Mouse (Mus musculus) neural tube, embryonic 14.5 days (tissue): ENCODE measurements at regions not wholly inside any gene's neighbourhood (a gene's known extent, or its start where the extent isn't known, plus 50 kb on each side); places are given as distances from the start of the nearest gene placed in this dataset. TPM values are rescaled to one million over a fixed set of nuclear protein-coding genes. Genes with fewer than 3 reads are reported as not detected.

Experiments
- ATAC-seq: fragments of 200-750 bp; cut with Nextera tagmentation; 2 replicates; pipeline ENCODE4 v1.8.0; 2017; ENCODE audit warnings: low read depth, mild to moderate bottlenecking, moderate TSS enrichment, moderate library complexity
- H3K27ac ChIP-seq: fragments of 300-500 bp; sonication (generic); 2 replicates; pipeline ENCODE4 v1.5.1; 2014; ENCODE audit warnings: low read depth, mild to moderate bottlenecking, control low read depth, low read length, moderate library complexity, mixed read lengths
- H3K27me3 ChIP-seq: fragments of 300-500 bp; sonication (generic); 2 replicates; pipeline ENCODE4 v1.6.1; 2014; ENCODE audit warnings: low read length; ENCODE audit not compliant: control insufficient read depth, insufficient read depth
- H3K36me3 ChIP-seq: fragments of 300-500 bp; sonication (generic); 2 replicates; pipeline ENCODE4 v1.6.1; 2014; ENCODE audit warnings: low read length, mixed read lengths; ENCODE audit not compliant: control insufficient read depth, insufficient read depth
- H3K4me1 ChIP-seq: fragments of 300-500 bp; sonication (generic); 2 replicates; pipeline ENCODE4 v1.6.1; 2014; ENCODE audit warnings: low read length; ENCODE audit not compliant: control insufficient read depth, insufficient read depth
- H3K4me2 ChIP-seq: fragments of 300-500 bp; sonication (generic); 2 replicates; pipeline ENCODE4 v1.6.1; 2014; ENCODE audit warnings: mild to moderate bottlenecking, low read depth, low read length, control low read depth
- H3K4me3 ChIP-seq: fragments of 300-500 bp; sonication (generic); 2 replicates; pipeline ENCODE4 v1.5.1; 2014; ENCODE audit warnings: low read depth, low read length, control low read depth, mixed read lengths
- H3K9ac ChIP-seq: fragments of 300-500 bp; sonication (generic); replicated peaks from 2 replicates; pipeline ENCODE4 v1.6.1; 2014; ENCODE audit warnings: low read depth, mild to moderate bottlenecking, control low read depth, low read length, mixed read lengths
- H3K9me3 ChIP-seq: fragments of 300-500 bp; sonication (generic); 2 replicates; pipeline ENCODE4 v1.6.1; 2016; ENCODE audit warnings: low read length; ENCODE audit not compliant: control insufficient read depth
- WGBS: fragments of 180-500 bp; shearing (Covaris S2); extraction: QIAGEN DNeasy Blood & Tissue Kit; methylation state at CpG from one replicate; pipeline ENCODE4 v1.1.7; 2014; 5-methylcytosine and 5-hydroxymethylcytosine counted together
- microRNA-seq: library from miRNA; unstranded; fragments of <30 nt; microRNA quantifications from one replicate; pipeline ENCODE4, GENCODE M21; 2016

DNA sequence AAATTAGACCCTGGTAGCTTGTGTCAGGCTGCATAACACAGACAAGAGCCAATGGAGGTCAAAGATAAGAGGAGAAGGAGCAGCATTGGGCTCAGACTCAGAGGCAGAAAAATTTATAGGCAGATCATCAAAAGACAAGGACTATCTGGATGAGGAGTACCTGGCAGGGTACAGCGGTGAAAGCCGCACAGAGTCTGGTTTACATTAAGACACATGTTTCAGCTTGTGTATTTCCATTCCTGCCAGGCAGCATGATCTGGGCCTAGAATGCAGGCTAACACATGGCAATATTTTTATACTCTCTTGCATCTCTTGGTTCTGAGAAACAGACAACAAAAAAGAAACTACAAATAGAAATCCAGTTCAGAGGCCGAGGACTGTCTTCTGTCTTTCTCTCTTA lies 91.9 kb upstream of the Sema3a start:
- no peaks in the 10 kb centered on the region for H3K27me3 ChIP-seq
- no peak overlapping the region for H3K9ac ChIP-seq
- ATAC-seq = no peak
- no peaks in the 10 kb centered on the region for H3K9me3 ChIP-seq
- no peaks in the 10 kb centered on the region for H3K36me3 ChIP-seq
- no peaks in the 10 kb centered on the region for H3K4me1 ChIP-seq
- no peak overlapping the region for H3K4me2 ChIP-seq
- 88% methylated on average over 3 of the region's 3 CpGs for WGBS
- H3K4me3 ChIP-seq = no peak overlapping the region
- H3K27ac ChIP-seq = no peak overlapping the region

DNA sequence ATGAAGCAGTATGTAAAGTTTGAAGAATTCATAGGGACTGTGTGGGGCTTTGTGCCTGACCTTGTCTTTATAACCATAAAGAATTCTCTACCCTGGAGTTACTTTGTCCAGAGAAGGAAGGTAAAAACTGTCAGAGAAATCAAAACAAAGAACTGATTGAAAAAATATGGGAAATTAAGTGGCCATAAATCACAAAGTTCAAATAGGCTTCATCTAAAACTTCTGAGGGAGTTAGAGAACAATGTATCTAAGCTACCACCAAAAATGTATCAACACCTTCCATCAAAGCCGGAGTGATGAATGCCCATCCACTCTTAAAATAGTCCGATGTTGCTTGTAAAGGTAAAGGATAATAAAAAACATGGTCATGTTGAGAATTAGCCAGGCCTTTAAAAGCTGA lies 89.1 kb upstream of the Sema3a start:
- H3K36me3 ChIP-seq = no peaks in the 10 kb centered on the region
- WGBS = 49% methylated on average over 2 of the region's 2 CpGs
- no peak overlapping the region for H3K27ac ChIP-seq
- H3K4me1 ChIP-seq = no peaks in the 10 kb centered on the region
- H3K27me3 ChIP-seq = no peaks in the 10 kb centered on the region
- no peak overlapping the region for H3K9ac ChIP-seq
- ATAC-seq = no peak
- no peaks in the 10 kb centered on the region for H3K9me3 ChIP-seq
- H3K4me3 ChIP-seq = no peak overlapping the region
- no peak overlapping the region for H3K4me2 ChIP-seq

DNA sequence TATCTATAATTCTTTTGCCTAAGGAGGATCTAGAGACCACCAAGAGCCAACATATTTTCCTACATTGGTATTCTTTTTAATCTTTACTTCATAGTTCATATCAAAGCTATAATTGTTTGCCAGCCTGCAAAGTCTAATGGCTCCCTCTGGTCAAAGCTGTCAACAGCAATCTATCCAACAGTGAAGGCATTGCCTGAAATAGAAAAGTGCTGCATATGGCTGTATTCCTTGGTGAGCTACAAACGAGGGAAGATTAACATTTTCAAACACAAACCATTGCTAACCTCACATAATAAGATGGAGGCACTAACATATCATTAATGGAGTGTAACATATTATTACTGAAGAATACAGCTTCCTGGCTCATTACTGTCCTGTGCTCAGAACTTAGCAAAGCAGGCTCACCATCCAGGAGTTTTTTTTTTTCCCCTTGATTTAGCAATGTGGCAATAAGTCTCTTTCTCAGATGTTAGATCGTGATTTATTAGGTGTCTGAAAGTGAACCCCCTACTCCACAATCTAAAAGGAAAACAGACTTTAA lies 66.3 kb upstream of the Sema3a start:
- ATAC-seq = peak; percentile 76
- Histone ChIP-seq H3K9me3 (no peaks in the 10 kb centered on the region), H3K4me1 (no peaks in the 10 kb centered on the region), H3K36me3 (no peaks in the 10 kb centered on the region), H3K4me3 (no peak overlapping the region), H3K27me3 (no peaks in the 10 kb centered on the region), H3K4me2 (no peak overlapping the region), H3K9ac (no peak overlapping the region), H3K27ac (no peak overlapping the region)
- 55% methylated on average over 2 of the region's 2 CpGs for WGBS

DNA sequence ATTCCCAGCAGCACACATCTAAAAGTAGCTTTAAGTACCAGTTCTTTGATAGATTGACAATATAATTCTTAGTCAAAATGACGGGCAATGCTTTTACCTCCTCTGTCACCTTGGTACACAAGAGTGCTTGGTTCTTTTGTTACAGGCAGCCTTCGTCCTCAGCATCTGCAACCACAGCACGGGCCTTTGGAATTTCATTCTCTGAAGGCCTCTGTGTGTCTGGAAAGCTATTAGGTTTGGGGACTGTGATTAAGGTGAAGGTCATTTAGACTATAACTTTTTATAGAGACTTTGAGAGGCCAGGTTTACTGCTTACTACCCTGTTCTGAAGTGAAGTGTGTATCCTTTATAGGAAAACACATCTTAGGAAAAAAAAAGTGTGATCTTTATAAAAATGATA lies 58.3 kb upstream of the Sema3a start:
- no peaks in the 10 kb centered on the region for H3K36me3 ChIP-seq
- no peaks in the 10 kb centered on the region for H3K27me3 ChIP-seq
- no peaks in the 10 kb centered on the region for H3K4me1 ChIP-seq
- H3K4me2 ChIP-seq = no peak overlapping the region
- no peak overlapping the region for H3K4me3 ChIP-seq
- H3K9me3 ChIP-seq = no peaks in the 10 kb centered on the region
- H3K27ac ChIP-seq = no peak overlapping the region
- no peak for ATAC-seq
- H3K9ac ChIP-seq = no peak overlapping the region
- 30% methylated on average over 3 of the region's 3 CpGs for WGBS

Small RNA genes in the stretch of these regions (microRNA-seq; reads per million reads assigned to microRNA genes)
- not detected for gene Gm23243
